Mouse (Mus musculus) erythroblast, embryonic 14.5 days (primary cell): ENCODE results near the gene Spsb1.

Experiments
- GATA1 ChIP-seq: IDR thresholded peaks from 2 replicates; pipeline ENCODE4 v1.6.1; 2012; ENCODE audit warnings: low read length, inconsistent platforms, mixed read lengths
- TAL1 ChIP-seq: IDR thresholded peaks from 3 replicates; pipeline ENCODE4 v1.6.1; 2012; ENCODE audit warnings: low read length, inconsistent platforms, mixed read lengths

- no peak for TF ChIP-seq GATA1
- no peak for TF ChIP-seq TAL1
Observed at GRCm38 (mm10) chr4:149918455-149919070, 36.3 kb downstream of the Spsb1 start.
